Mouse (Mus musculus) thymus, postnatal 0 days (tissue): Measurements from ENCODE around the gene Krtap21-1. TPM values are rescaled to one million over a fixed set of nuclear protein-coding genes. Genes with fewer than 3 reads are reported as not detected.

Source experiments
- DNase-seq: peaks from one replicate; pipeline ENCODE4 v3.0.0-alpha.2; 2015; ENCODE audit warnings: low spot score
- polyA plus RNA-seq: library from polyadenylated mRNA; unstranded; fragments of >200 nt; fragmentation: Nextera tagmentation; extraction: Ambion mirVana; gene quantifications from 2 replicates; pipeline ENCODE4 v1.2.1, GENCODE M21; 2015

Krtap21-1 gene
- not detected in 2 replicates for polyA plus RNA-seq

GRCm38 (mm10) chr16:89403768-89404167 is at the start of gene Krtap21-1:
Gene Krtap21-1, minus strand, starts transcription at chr16:89403868.
- DNase-seq, result no peak

GRCm38 (mm10) chr16:89429586-89429985 is 25.9 kb upstream of the Krtap21-1 start:
- DNase-seq, result no peak

- DNase-seq, result no peak
These were observed 21.6 kb upstream of the Krtap21-1 start for GRCm38 (mm10) chr16:89425310-89425709.

- no peak for DNase-seq
These were observed 16.3 kb upstream of the Krtap21-1 start, which contains the start of gene Krtap6-2 for GRCm38 (mm10) chr16:89420011-89420410. Gene Krtap6-2, minus strand, starts transcription at chr16:89420111.

GRCm38 (mm10) chr16:89416311-89416710 is 12.6 kb upstream of the Krtap21-1 start:
- no peak for DNase-seq

- DNase-seq, result no peak
These were observed 6.8 kb upstream of the Krtap21-1 start for GRCm38 (mm10) chr16:89410345-89411068.

GRCm38 (mm10) chr16:89372734-89373461 is 30.8 kb downstream of the Krtap21-1 start:
- no peak for DNase-seq

Other genes starting within 250 kb of the Krtap21-1 start
- gene Gm9789, start 245.9 kb downstream of the Krtap21-1 start, polyA plus RNA-seq, result not detected in 2 replicates
- gene Gm7735, start 234.4 kb downstream of the Krtap21-1 start, polyA plus RNA-seq, result not detected in 2 replicates
- gene 1110057P08Rik, start 229.1 kb downstream of the Krtap21-1 start, polyA plus RNA-seq, result not detected in 2 replicates
- gene Krtap20-2, start 198.0 kb downstream of the Krtap21-1 start, polyA plus RNA-seq, result not detected in 2 replicates
- not detected in 2 replicates for gene Krtap6-2, start 16.2 kb upstream of the Krtap21-1 start, polyA plus RNA-seq
- not detected in 2 replicates for gene Krtap8-1, start 84.1 kb upstream of the Krtap21-1 start, polyA plus RNA-seq
- not detected in 2 replicates for gene Krtap7-1, start 104.5 kb upstream of the Krtap21-1 start, polyA plus RNA-seq
- gene Krtap11-1, start 167.3 kb upstream of the Krtap21-1 start, polyA plus RNA-seq, result not detected in 2 replicates